Mouse (Mus musculus): ENCODE measurements around the gene Adcy1.

Gene Adcy1

DNA sequence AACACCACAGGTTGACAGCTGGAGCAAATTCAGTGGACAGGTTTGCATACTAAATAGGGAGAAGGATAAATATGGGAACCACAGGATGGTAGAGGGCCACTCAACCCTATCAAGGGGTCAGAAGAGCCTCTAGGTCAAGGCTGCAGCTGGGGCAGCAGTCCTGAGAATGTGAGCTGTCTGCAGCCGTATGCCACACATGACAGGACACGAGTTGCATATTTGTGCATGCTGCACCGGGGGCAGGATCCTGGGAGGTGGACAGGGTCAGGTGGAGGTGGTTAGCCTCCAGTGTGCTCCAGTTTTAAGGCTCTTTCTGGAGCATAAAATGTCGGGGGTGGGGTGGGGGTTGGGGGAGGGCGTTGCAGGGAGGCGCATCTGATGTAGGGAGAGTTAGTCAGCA is 8.3 kb downstream of the Adcy1 start:
- DNase-seq: no peak

DNA sequence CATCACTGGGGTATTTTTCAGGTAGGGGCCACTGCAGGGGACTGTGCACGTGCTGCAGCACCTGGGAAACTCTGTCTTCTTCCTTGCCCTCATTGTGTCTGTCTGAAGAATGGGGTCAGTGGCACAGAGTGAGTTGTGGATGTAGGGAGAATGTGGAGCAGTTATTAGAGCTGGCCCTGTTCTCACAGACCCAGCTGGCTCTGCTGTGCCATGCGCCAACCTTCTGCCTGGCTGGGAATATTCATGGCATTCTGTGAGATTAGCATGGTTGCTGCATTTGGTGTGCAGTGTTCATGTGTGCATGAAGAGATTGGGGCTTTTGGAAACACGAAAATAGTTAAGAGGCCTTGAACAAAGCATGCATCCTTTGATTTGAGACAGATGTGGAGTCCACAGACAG is 10.3 kb downstream of the Adcy1 start:
- no peak for DNase-seq

DNA sequence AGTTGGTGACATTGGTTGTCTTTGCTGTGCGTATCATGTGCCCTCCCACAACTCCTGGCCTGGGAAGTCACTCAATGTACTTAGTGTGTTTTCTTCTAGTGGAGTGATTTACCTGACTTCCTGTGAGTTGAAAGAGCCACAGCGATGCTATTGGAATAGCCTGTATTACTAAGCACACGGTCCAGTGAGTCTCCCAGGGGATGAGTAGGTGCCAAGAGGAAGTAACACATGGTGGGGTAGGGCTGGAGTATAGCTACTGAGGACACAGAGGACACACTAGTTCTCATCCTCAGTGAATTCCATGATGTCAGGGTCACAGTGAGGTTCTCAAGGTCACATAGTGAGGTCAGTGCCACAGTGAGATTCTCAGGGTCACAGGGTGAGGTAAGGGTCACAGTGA is 13.2 kb downstream of the Adcy1 start:
- no peak for DNase-seq

DNA sequence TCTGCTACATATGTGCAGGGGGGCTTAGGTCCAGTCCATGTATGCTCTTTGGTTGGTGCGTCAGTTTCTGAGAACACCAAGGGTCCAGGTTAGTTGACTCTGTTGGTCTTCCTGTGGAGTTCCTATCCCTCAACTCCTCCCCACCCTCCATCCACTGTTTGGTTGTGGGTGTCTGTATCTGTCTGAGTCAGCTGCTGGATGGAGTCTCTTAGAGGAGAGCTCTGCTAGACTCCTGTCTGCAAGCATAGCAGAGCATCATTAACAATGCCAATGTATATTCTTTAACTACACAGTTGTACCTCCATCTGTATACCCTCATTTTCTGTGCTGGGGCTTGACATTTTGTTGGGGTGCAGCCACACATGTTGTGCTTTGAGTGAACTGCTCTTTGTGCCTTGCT is 18.6 kb downstream of the Adcy1 start:
- DNase-seq: no peak

GRCm38 (mm10) chr11:7083911-7084310 is 20.6 kb downstream of the Adcy1 start:
- DNase-seq: no peak

DNA sequence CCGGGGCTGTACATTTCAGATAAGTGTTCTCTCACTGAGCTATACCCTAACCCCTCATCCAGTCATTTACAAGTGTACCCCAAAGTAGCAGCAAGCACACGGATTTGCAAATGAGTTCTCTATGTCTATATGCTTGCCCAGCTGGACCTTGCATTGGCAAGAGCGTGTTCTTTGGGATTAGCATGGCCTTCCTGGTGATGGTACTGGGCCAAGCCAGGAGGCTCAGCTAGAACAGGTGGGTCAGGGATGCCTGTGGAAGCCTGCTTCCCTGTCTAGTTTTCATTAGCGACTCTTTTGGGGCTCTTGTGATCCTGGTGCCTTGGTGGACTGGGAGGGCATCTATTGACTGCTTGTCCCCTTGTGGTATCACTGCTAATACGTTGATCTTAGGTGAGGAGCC is 21.9 kb downstream of the Adcy1 start:
- no peak for DNase-seq

DNA sequence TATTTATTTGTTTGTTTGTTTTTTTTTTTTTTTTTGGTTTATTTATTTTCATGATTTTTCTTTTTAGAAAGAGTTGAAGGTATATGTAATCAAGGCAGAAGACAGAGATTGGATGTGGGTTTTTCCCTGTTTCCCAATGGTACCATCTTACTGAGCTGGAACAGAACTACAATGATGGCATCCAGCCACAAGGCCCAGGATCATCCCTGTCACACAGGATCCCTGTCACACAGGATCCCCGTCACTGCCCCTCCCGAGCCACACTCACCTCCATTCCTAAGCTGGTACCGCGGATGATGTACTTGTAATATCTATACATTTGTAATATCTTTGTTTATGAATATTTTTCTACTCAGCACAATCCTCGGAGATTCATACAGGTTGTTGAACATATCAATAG is 27.8 kb downstream of the Adcy1 start:
- no peak for DNase-seq

DNA sequence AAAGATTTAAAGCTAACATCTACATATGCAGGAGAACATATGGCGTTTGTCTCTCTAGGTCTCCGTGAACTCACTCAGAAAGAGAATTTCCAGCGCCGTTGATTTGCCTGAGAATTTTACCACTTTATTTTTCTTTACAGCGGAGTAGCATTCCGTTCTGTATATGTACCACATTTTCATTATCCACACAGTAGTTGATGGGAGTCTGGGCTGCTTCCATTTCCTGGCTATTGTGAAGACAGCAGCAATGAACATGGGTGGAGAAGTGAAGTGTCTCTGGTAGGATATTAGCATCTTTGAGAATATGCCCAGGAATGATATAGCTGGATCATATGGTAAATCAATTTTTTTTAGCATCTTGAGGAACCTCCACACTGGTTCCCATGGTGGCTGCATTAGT is 31.6 kb downstream of the Adcy1 start:
- no peak for DNase-seq

DNA sequence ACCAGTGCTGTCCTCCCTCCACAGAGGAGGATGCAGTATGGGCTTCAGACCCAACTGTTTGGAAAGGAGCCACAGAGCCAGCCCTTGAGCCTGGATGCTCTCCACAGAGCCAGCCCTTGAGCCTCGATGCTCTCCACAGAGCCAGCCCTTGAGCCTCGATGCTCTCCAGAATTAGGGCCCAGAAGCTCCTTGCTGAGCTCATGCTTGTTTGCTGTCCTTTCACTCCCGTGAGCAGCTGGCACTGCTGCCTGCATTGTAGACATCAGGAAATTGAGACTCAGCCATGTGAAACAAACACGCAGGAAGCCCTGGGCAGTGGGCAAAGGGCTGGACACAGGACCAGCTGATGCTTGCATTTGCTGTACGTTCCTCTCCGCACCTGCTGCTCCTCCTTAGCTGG is 38.4 kb downstream of the Adcy1 start:
- DNase-seq: no peak

GRCm38 (mm10) chr11:7102256-7103194 is 39.2 kb downstream of the Adcy1 start:
- no peak for DNase-seq

DNA sequence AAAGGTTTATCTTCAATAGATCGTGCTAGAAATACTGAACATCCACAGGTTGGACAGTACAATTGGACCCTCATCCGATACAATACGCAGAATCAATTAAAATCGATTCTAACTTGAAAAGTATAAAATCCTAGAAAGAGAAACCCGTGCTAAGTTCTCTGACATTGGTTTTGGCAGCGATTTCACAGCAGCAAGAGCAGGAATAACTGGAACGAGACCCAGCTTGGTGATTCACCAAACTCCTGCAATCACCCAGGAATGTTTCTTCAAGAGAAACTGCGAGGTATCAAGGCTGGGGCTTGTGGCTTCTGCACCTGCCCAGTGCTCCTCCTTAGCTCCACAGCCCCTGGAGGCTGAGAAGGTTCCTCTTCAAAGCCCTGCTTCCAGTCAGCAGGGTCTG is 42.0 kb downstream of the Adcy1 start:
- DNase-seq: no peak

DNA sequence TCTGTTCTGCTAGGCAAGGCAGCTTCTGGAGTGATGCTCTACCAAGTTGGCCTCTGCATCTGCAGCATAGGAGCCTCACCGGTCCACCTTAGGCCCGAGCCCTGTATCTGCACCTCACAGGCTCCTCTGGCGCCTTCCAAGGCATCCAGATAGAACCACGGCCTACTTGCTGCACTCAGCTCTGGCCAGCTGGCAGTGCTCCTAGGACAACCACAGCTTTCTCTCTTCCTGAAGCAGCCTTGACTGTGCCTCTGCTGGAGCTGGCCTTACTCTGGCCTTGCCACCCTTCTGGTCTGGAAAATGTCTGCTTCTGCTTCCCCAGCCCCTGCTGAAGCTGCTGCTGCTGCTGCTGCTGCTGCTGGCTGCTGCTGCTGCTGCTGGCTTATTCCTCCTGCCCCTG is 45.8 kb downstream of the Adcy1 start:
- no peak for DNase-seq

DNA sequence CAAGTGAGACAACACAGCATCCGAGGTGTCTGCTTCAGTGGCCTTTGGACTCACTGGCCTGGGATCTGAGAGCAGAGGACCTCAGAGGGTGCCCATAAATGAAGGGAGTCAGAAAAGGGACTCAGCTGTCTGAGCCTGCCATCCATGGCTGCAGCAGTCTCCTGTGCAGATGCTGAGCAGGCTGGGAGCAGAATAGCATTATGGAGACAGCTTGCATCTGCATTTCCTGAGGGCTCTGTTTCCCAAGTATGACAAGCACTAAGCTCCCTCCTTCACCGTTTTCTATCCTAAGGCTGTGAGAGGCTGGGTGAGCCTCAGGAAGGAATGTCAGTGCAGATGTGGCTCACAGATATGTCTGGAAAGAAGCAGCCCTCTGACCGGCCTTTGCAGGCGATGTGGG is 49.8 kb downstream of the Adcy1 start:
- DNase-seq: no peak

DNA sequence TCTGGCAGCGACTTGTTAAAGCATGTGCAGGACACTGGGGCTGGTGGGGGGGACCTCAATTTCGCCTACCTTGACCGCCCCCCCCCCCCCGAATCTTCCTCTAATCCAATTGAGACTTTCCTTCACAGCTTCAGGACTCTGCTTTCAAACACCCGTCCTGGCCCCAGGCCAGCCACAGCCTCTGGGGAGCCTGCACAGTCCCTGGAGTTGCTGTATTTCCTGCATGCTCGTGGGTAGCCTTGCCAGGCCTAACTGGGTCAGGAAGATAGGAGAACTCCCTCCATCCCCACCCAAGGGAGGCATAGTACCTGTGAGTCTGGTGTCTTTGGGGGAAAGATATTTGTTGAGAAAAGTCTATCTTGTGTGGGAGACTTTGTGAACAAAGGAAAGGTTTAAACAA is 50.4 kb downstream of the Adcy1 start:
- DNase-seq: no peak

GRCm38 (mm10) chr11:7114312-7114711 is 51.0 kb downstream of the Adcy1 start:
- no peak for DNase-seq

- no peak for DNase-seq
Observed at GRCm38 (mm10) chr11:7116647-7117046, 53.4 kb downstream of the Adcy1 start.

GRCm38 (mm10) chr11:7129319-7130051 is 66.2 kb downstream of the Adcy1 start:
- no peak for DNase-seq

DNA sequence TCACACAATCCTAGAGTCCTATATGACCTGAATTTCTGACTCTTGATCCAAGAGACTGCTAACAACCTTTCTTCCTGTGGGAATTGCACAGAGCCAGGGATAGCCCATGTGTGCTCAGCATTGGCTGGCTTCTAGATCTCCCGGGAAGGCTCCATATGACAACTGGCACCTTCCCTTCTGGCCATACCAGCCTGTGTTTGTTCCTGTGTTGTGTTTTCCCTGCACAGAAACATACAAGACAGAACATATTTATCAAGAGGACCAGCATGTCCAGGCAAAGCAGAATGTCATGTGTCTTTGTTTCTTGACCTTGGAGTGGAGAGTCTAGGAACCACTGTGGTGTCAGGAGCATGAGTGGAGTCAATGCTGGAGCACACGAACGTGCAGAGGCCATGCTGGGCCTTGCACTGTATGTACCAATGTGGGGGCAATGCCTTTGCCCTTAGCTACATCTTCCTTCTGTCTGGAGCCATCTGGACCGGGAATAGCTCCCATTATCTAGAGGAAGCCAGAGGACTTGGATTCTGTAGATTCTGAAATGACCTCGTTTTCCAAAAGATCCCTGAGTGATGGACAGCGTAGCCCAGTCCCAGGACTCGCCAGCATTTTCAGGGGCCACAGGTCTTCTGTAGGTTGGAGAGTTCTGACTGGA is 69.6 kb downstream of the Adcy1 start:
- no peak for DNase-seq

DNA sequence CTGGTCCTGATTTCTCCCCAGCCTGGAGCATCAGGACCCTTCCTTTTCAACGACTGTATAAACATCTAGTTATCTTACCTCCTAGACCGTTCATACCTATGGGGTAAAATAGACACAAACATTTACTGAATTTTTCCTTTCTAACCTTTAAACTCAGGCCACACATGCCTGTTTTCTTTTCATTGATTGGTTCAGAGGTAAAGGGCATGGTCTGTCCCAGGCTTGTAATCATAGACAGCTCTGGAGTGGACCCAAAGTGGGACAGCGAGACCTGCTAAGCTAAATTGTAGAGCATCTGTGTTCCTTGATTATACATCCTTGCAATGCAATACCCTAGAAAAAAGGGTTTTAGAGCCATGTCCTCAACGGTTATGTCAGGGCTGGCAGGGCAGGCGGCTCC is 70.4 kb downstream of the Adcy1 start:
- DNase-seq: no peak

DNA sequence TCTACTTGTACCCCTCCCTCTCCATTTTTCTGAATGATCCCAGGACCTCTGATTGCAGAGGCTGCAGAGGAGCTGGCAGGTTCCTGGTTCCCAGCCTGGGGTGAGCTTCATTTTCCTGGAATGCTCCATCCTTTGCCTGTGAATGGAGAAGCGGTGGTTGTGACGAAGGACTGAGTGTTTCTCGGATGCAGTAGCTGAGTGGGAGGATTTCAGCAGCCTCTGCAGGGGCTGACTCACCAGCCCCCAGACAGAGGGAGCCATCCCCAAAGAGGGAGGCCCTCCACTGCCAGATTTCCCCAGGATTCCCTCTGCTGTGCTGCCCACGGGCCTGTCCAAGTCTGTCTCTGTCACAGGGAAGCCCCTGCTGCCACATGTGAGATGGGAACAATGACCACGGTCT is 71.0 kb downstream of the Adcy1 start:
- DNase-seq: no peak

- no peak for DNase-seq
Observed at GRCm38 (mm10) chr11:7135301-7135700, 72.0 kb downstream of the Adcy1 start.

- no peak for DNase-seq
Observed at GRCm38 (mm10) chr11:7135763-7136162, 72.5 kb downstream of the Adcy1 start.

- no peak for DNase-seq
Observed at GRCm38 (mm10) chr11:7136246-7136855, 73.1 kb downstream of the Adcy1 start.
